Comparison of ENCODE assay signal across 7 mouse cellular contexts in genomic region chr7:79495988-79496815, GRCm38 (mm10). TPM values are rescaled to one million over a fixed set of nuclear protein-coding genes. Genes with fewer than 3 reads are reported as not detected.
DNase-seq lines count a peak whose midpoint lies in the region; ATAC-seq lines count a peak whose summit lies in the region.

No protein-coding gene starts in this region.

- peak overlapping the region; percentile 23 for H3K4me3 ChIP-seq in midbrain, embryonic 12.5 days

- no peaks in the 10 kb centered on the region for H3K36me3 ChIP-seq in midbrain, embryonic 12.5 days

- H3K27ac ChIP-seq in midbrain, embryonic 12.5 days (replicated peaks) = peak overlapping the region; percentile 97

- H3K4me1 ChIP-seq in midbrain, embryonic 12.5 days = peaks cover 52% of the 10 kb centered on the region

- H3K27me3 ChIP-seq in midbrain, embryonic 12.5 days = peaks cover 85% of the 10 kb centered on the region

- intact Hi-C loops in gastrocnemius, postnatal 14 days (cut with DNase I; ENCODE audit: low total_unique reads) = loop anchor here (2.0 to 5.0 kb wide), 2 partner anchors 51 to 95 kb away; no protein-coding TSS in a partner anchor
- intact Hi-C loops in left cerebral cortex, postnatal 4 days (cut with DNase I) = loop anchor here (2.0 to 5.0 kb wide), 2 partner anchors 51 to 99 kb away; no protein-coding TSS in a partner anchor

- no peaks in the 10 kb centered on the region for H3K9me3 ChIP-seq in midbrain, embryonic 12.5 days

- DNase-seq in adipocyte (ENCODE audit: low spot score) = peak; percentile 71
- peak; percentile 83 for DNase-seq in gastrocnemius, postnatal 14 days
- DNase-seq in left cerebral cortex, postnatal 4 days = peak; percentile 94
- peak; percentile 60 for DNase-seq in skeletal muscle tissue, adult 2 months (ENCODE audit: low read depth, low spot score)

- WGBS in midbrain, embryonic 12.5 days = 1% methylated on average over 38 of the region's 38 CpGs

- peak overlapping the region; percentile 54 for H3K9ac ChIP-seq in midbrain, embryonic 12.5 days (replicated peaks)

- peak overlapping the region; percentile 77 for H3K4me2 ChIP-seq in midbrain, embryonic 12.5 days (replicated peaks)

- peak; percentile 91 for ATAC-seq in common myeloid progenitor, adult 5-6 weeks (replicated peaks; ENCODE audit: low read depth, poor library complexity, severe bottlenecking)
- peak; percentile 87 for ATAC-seq in inflammation-experienced regulatory T-cells, adult 6 months
- peak; percentile 61 for ATAC-seq in midbrain, embryonic 12.5 days (ENCODE audit: low FRiP score, low read depth)

RNA-seq across cellular contexts. Expression of gene Polg, which starts 30.0 kb away (rescaled TPM):
- 38.4 and 48.4 TPM in 2 replicates for total RNA-seq in common myeloid progenitor, adult 5-6 weeks (2017)
- total RNA-seq in gastrocnemius, postnatal 14 days (2021) = 10 to 100 TPM; 28.8 to 33.0 TPM
- 10 to 100 TPM; 15.0 to 37.4 (median 27.3) TPM for polyA plus RNA-seq in inflammation-experienced regulatory T-cells, adult 6 months (2017; shearing (Covaris generic))
- total RNA-seq in left cerebral cortex, postnatal 4 days (2021) = 10 to 100 TPM; 75.8 to 80.6 TPM
- 41.2 and 44.5 TPM in 2 replicates for polyA plus RNA-seq in midbrain, embryonic 12.5 days (2016; fragmentation: Nextera tagmentation; extraction: Ambion mirVana)

Comparison
In these comparisons a context has a peak if more than half of its experiments do, and no peak if none do; other contexts are left out.
1. Peak in every context shown above with its lines: DNase-seq, ATAC-seq, H3K4me3 ChIP-seq and H3K27ac ChIP-seq.